Mouse (Mus musculus) heart, embryonic 16.5 days (tissue): ENCODE results near the gene Ms4a1. TPM values are rescaled to one million over a fixed set of nuclear protein-coding genes. Genes with fewer than 3 reads are reported as not detected.

Experiments used
- ATAC-seq: fragments of 200-750 bp; cut with Nextera tagmentation; replicated peaks from 2 replicates; pipeline ENCODE4 v1.8.0; 2017; ENCODE audit warnings: moderate number of reproducible peaks; ENCODE audit not compliant: insufficient read depth, low FRiP score; ENCODE audit errors: extremely low read depth
- H3K27ac ChIP-seq: fragments of 300-500 bp; sonication (generic); 2 replicates; pipeline ENCODE4 v1.5.1; 2014; ENCODE audit warnings: mild to moderate bottlenecking, low read length, control low read depth, moderate library complexity
- H3K27me3 ChIP-seq: fragments of 300-500 bp; sonication (generic); 2 replicates; pipeline ENCODE4 v1.6.1; 2014; ENCODE audit warnings: low read length, mixed read lengths; ENCODE audit not compliant: control insufficient read depth, insufficient read depth
- H3K36me3 ChIP-seq: fragments of 300-500 bp; sonication (generic); 2 replicates; pipeline ENCODE4 v1.6.1; 2014; ENCODE audit not compliant: control insufficient read depth, insufficient read depth
- H3K4me1 ChIP-seq: fragments of 300-500 bp; sonication (generic); 2 replicates; pipeline ENCODE4 v1.6.1; 2014; ENCODE audit warnings: low read length, mixed read lengths; ENCODE audit not compliant: control insufficient read depth, insufficient read depth
- H3K4me2 ChIP-seq: fragments of 300-500 bp; sonication (generic); 2 replicates; pipeline ENCODE4 v1.6.1; 2014; ENCODE audit warnings: low read depth, mild to moderate bottlenecking, control low read depth, low read length
- H3K4me3 ChIP-seq: fragments of 300-500 bp; sonication (generic); 2 replicates; pipeline ENCODE4 v1.5.1; 2014; ENCODE audit warnings: mild to moderate bottlenecking, control low read depth, low read length
- H3K9ac ChIP-seq: fragments of 300-500 bp; sonication (generic); 2 replicates; pipeline ENCODE4 v1.6.1; 2014; ENCODE audit warnings: low read length, control low read depth
- H3K9me3 ChIP-seq: fragments of 300-500 bp; sonication (generic); replicated peaks from 2 replicates; pipeline ENCODE4 v1.6.1; 2016; ENCODE audit warnings: low read length; ENCODE audit not compliant: control insufficient read depth
- WGBS: fragments of 180-500 bp; shearing (Covaris S2); extraction: QIAGEN DNeasy Blood & Tissue Kit; methylation state at CpG from one replicate; pipeline ENCODE4 v1.1.7; 2014; 5-methylcytosine and 5-hydroxymethylcytosine counted together
- polyA plus RNA-seq: library from polyadenylated mRNA; unstranded; fragments of >200 nt; fragmentation: Nextera tagmentation; extraction: Ambion mirVana; gene quantifications from 2 replicates; pipeline ENCODE4 v1.2.1, GENCODE M21; 2015

Ms4a1 gene
- polyA plus RNA-seq, 1 experiment from 2014 or later = not detected

GRCm38 (mm10) chr19:11234921-11235735 is 30.9 kb downstream of the Ms4a1 start:
- Histone ChIP-seq H3K27me3 (no peaks in the 10 kb centered on the region), H3K36me3 (no peaks in the 10 kb centered on the region), H3K4me1 (no peaks in the 10 kb centered on the region), H3K9ac (no peak overlapping the region), H3K27ac (no peak overlapping the region), H3K4me3 (no peak overlapping the region), H3K4me2 (no peak overlapping the region), H3K9me3 (no peaks in the 10 kb centered on the region)
- 63% methylated on average over 5 of the region's 5 CpGs for WGBS
- no peak for ATAC-seq

- no peak for ATAC-seq
- no peak overlapping the region for H3K9ac ChIP-seq
- no peaks in the 10 kb centered on the region for H3K27me3 ChIP-seq
- H3K4me1 ChIP-seq = no peaks in the 10 kb centered on the region
- H3K9me3 ChIP-seq = no peaks in the 10 kb centered on the region
- no peak overlapping the region for H3K4me2 ChIP-seq
- H3K27ac ChIP-seq = no peak overlapping the region
- no peaks in the 10 kb centered on the region for H3K36me3 ChIP-seq
- 52% methylated on average over 5 of the region's 5 CpGs for WGBS
- no peak overlapping the region for H3K4me3 ChIP-seq
These were observed 31.8 kb downstream of the Ms4a1 start for GRCm38 (mm10) chr19:11234244-11234643.

DNA sequence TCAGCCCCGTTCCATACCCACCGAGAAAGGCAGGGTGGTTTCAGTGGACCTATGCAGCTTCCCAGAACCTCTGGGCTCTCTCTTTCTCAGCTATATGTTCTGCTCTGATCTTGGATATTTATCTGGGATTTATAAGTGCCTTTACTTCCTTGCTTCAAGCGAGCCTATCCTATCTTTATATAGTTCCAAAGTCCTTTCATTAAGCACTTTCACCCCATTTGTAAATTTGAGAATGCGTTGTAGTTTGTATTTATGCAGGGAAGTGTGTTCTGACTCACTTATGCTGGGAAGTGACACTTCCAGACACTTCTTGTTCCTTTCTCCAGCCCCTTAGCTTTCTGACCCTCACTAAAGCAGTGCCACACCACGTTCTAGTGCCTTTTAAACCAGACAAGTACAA is 33.7 kb downstream of the Ms4a1 start, which contains the start of gene Ms4a12:
Gene Ms4a12 (minus strand): TSS at position 101 of the 400 bp plus-strand sequence.
- Histone ChIP-seq H3K9me3 (no peaks in the 10 kb centered on the region), H3K4me1 (no peaks in the 10 kb centered on the region), H3K9ac (no peak within 1 kb of the TSS), H3K27ac (no peak within 1 kb of the TSS), H3K36me3 (no peaks in the 10 kb centered on the region), H3K4me2 (no peak within 1 kb of the TSS), H3K27me3 (no peaks in the 10 kb centered on the region), H3K4me3 (no peak within 1 kb of the TSS)
- 63% methylated on average over 5 of the region's 5 CpGs for WGBS
- no peak for ATAC-seq

Other genes with a start within 250 kb of the Ms4a1 start
- not detected in 2 replicates for gene Ms4a18, start 248.2 kb downstream of the Ms4a1 start, polyA plus RNA-seq
- 0.22 and 0.30 TPM in 2 replicates for gene Ms4a8a, start 185.1 kb downstream of the Ms4a1 start, polyA plus RNA-seq
- gene 1700017D01Rik, start 135.4 kb downstream of the Ms4a1 start, polyA plus RNA-seq = not detected in 2 replicates
- not detected in 2 replicates for gene 1700025F22Rik, start 100.9 kb downstream of the Ms4a1 start, polyA plus RNA-seq
- gene Ms4a13, start 69.5 kb downstream of the Ms4a1 start, polyA plus RNA-seq = not detected in 2 replicates
- gene Ms4a12, start 33.8 kb downstream of the Ms4a1 start, polyA plus RNA-seq = not detected in 2 replicates
- gene Ms4a5, start 17.6 kb upstream of the Ms4a1 start, polyA plus RNA-seq = not detected in 2 replicates
- gene Ms4a14, start 48.2 kb upstream of the Ms4a1 start, polyA plus RNA-seq = 0.12 TPM in 1 of 2 replicates, not detected in the other
- 3.2 and 3.6 TPM in 2 replicates for gene Ms4a7, start 69.9 kb upstream of the Ms4a1 start, polyA plus RNA-seq
- gene Ms4a4a, start 109.3 kb upstream of the Ms4a1 start, polyA plus RNA-seq = 4.9 and 6.2 TPM in 2 replicates
- gene Ms4a4c, start 138.5 kb upstream of the Ms4a1 start, polyA plus RNA-seq = 0.55 and 1.1 TPM in 2 replicates
- gene Ms4a4b, start 177.3 kb upstream of the Ms4a1 start, polyA plus RNA-seq = 1.6 and 3.8 TPM in 2 replicates
- 3.2 and 4.2 TPM in 2 replicates for gene Ms4a6c, start 203.1 kb upstream of the Ms4a1 start, polyA plus RNA-seq
- gene Gm8369, start 219.7 kb upstream of the Ms4a1 start, polyA plus RNA-seq = not detected in 2 replicates